Mouse (Mus musculus) heart, embryonic 14.5 days (tissue): ENCODE measurements around the gene Zfp366. TPM values are rescaled to one million over a fixed set of nuclear protein-coding genes. Genes with fewer than 3 reads are reported as not detected.

Source experiments
- ATAC-seq: fragments of 200-750 bp; cut with Nextera tagmentation; 2 replicates; pipeline ENCODE4 v1.8.0; 2017; ENCODE audit warnings: low read depth, moderate TSS enrichment; ENCODE audit not compliant: insufficient number of reproducible peaks, insufficient read depth, low FRiP score
- H3K27ac ChIP-seq, 2 experiments: fragments of 200-500 bp in 1 of 2; fragments of 300-500 bp in 1 of 2; sonication (generic) in 1 of 2; replicated peaks in 1 of 2; 2 replicates each; pipeline ENCODE4 v1.5.1; 2012 to 2014; ENCODE audit warnings: low read depth in 2 of 2, low read length in 2 of 2, control low read depth in 1 of 2, mild to moderate bottlenecking in 1 of 2, mixed read lengths in 1 of 2; ENCODE audit not compliant: control insufficient read depth in 1 of 2, insufficient read depth in 1 of 2
- H3K27me3 ChIP-seq: fragments of 300-500 bp; sonication (generic); 2 replicates; pipeline ENCODE4 v1.6.1; 2014; ENCODE audit warnings: mild to moderate bottlenecking, low read length, control low read depth; ENCODE audit not compliant: control insufficient read depth, insufficient read depth
- H3K36me3 ChIP-seq: fragments of 300-500 bp; sonication (generic); 2 replicates; pipeline ENCODE4 v1.6.1; 2014; ENCODE audit warnings: mild to moderate bottlenecking, control low read depth, low read length, mixed read lengths; ENCODE audit not compliant: control insufficient read depth, insufficient read depth
- H3K4me1 ChIP-seq, 2 experiments: fragments of 200-500 bp in 1 of 2; fragments of 300-500 bp in 1 of 2; sonication (generic) in 1 of 2; 2 replicates each; pipeline ENCODE4 v1.6.1; 2012 to 2014; ENCODE audit warnings: low read length in 2 of 2, control low read depth in 1 of 2, mixed read lengths in 1 of 2; ENCODE audit not compliant: control insufficient read depth in 2 of 2, insufficient read depth in 2 of 2
- H3K4me2 ChIP-seq: fragments of 300-500 bp; sonication (generic); 2 replicates; pipeline ENCODE4 v1.6.1; 2014; ENCODE audit warnings: mild to moderate bottlenecking, low read length
- H3K4me3 ChIP-seq, 2 experiments: fragments of 200-500 bp in 1 of 2; fragments of 300-500 bp in 1 of 2; sonication (generic) in 1 of 2; 2 replicates each; pipeline ENCODE4 v1.5.1; 2012 to 2014; ENCODE audit warnings: low read length in 2 of 2, mild to moderate bottlenecking in 2 of 2, control low read depth in 1 of 2, low read depth in 1 of 2, moderate library complexity in 1 of 2; ENCODE audit not compliant: control insufficient read depth in 1 of 2, insufficient read depth in 1 of 2
- H3K9ac ChIP-seq: fragments of 300-500 bp; sonication (generic); 2 replicates; pipeline ENCODE4 v1.6.1; 2014; ENCODE audit warnings: mild to moderate bottlenecking, low read length
- H3K9me3 ChIP-seq: fragments of 300-500 bp; sonication (generic); 2 replicates; pipeline ENCODE4 v1.6.1; 2016; ENCODE audit warnings: low read length, control low read depth; ENCODE audit not compliant: control insufficient read depth
- WGBS: fragments of 180-500 bp; shearing (Covaris S2); extraction: QIAGEN DNeasy Blood & Tissue Kit; methylation state at CpG from one replicate; pipeline ENCODE4 v1.1.7; 2014; 5-methylcytosine and 5-hydroxymethylcytosine counted together
- polyA plus RNA-seq: library from polyadenylated mRNA; unstranded; fragments of >200 nt; fragmentation: Nextera tagmentation; extraction: Ambion mirVana; gene quantifications from 2 replicates; pipeline ENCODE4 v1.2.1, GENCODE M21; 2014

Zfp366 gene
- polyA plus RNA-seq, 1 experiment from 2014 or later, result 0.95 TPM

DNA sequence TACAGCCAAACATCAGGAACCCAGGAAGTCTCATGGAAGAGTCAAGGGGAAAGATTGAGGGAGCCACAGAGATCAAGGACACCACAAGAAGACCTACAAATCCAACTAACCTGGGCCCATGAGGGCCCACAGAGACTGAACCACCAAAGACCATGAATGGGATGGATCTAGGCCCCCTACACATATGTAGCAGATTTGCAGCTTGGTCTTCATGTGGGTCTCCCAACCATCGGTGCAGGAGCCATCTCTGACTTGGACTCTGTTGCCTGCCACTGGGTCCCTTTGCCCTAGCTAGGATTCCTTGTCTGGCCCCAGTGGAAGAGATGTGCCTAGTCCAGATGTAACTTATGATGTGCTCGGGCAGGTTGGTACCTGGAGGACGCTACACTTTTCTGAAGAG, 87.4 kb downstream of the Zfp366 start:
- no peak overlapping the region for H3K4me2 ChIP-seq
- H3K27me3 ChIP-seq, result no peaks in the 10 kb centered on the region
- no peaks in the 10 kb centered on the region for H3K4me1 ChIP-seq
- H3K9me3 ChIP-seq, result 0 out of 2 replicates have a peak, but pooled peaks cover 3% of the 10 kb centered on the region
- no peak overlapping the region for H3K4me3 ChIP-seq
- no peak overlapping the region for H3K27ac ChIP-seq
- no peak for ATAC-seq
- no peaks in the 10 kb centered on the region for H3K36me3 ChIP-seq
- H3K9ac ChIP-seq, result no peak overlapping the region
- WGBS, result 92% methylated on average over 3 of the region's 3 CpGs

DNA sequence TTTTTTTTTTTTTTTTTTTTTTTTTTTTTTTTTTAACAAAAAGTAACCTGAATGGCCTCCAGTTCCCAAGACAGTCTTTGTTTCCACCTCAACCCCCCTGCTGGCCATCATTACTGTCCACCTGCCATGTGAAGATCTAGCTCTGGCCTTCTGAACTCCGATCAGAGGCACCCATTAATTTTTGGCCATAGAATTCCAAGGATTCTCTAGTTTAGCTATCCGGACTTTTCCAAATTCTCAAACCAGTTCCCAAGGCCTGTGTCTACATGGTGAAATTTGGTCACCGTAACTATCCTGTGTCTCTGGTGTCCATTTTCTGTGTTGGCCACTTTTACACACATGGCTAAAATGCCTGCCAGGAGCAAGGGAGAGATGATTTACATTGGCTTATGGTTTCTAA, 92.9 kb downstream of the Zfp366 start:
- WGBS, result 94% methylated on average over 3 of the region's 3 CpGs

GRCm38 (mm10) chr13:99278511-99278910, 93.9 kb downstream of the Zfp366 start:
- Histone ChIP-seq H3K9ac (no peak overlapping the region), H3K27ac (no peak overlapping the region), H3K27me3 (no peaks in the 10 kb centered on the region), H3K4me3 (no peak overlapping the region), H3K4me2 (no peak overlapping the region), H3K4me1 (peaks cover 7 to 15% of the 10 kb centered on the region in 2 experiments), H3K36me3 (no peaks in the 10 kb centered on the region), H3K9me3 (0 out of 2 replicates have a peak, but pooled peaks cover 2% of the 10 kb centered on the region)
- WGBS, result 80% methylated on average over 6 of the region's 6 CpGs
- no peak for ATAC-seq

More for the DNA sequence above, 92.9 kb downstream of the Zfp366 start:
- Histone ChIP-seq H3K27me3 (no peaks in the 10 kb centered on the region), H3K4me2 (no peak overlapping the region), H3K9me3 (0 out of 2 replicates have a peak, but pooled peaks cover 5% of the 10 kb centered on the region), H3K27ac (no peak overlapping the region), H3K36me3 (no peaks in the 10 kb centered on the region), H3K9ac (no peak overlapping the region), H3K4me3 (no peak overlapping the region), H3K4me1 (peaks cover 3 to 7% of the 10 kb centered on the region in 2 experiments; a peak in 3 of 4 replicates)
- ATAC-seq, result no peak

GRCm38 (mm10) chr13:99279351-99279750, 94.7 kb downstream of the Zfp366 start:
- WGBS, result 49% methylated on average over 10 of the region's 10 CpGs

DNA sequence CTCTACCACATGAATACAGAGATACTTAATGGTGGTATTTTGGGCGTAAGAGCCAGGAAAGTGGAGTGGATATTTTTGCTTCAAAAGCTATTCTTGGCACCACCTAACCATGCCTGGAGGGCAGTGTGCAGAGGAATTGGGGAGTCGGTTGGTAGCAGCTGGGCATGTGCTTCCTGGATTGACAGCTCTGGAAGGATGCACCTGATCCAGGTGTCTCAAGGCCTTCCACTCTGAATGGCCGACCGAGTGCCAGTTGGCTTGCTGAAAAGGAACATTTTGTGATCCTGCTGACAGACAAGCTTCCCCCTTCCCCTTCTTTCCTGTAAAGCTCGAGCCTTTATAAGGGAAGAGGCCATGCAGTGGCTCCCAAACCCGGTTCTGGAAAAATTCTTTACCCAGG, 98.3 kb downstream of the Zfp366 start:
- no peak overlapping the region for H3K4me3 ChIP-seq
- no peaks in the 10 kb centered on the region for H3K27me3 ChIP-seq
- no peak overlapping the region for H3K27ac ChIP-seq
- no peak overlapping the region for H3K4me2 ChIP-seq
- 50% methylated on average over 6 of the region's 6 CpGs for WGBS
- H3K9ac ChIP-seq, result no peak overlapping the region
- peaks cover 7 to 15% of the 10 kb centered on the region in 2 experiments for H3K4me1 ChIP-seq
- H3K9me3 ChIP-seq, result 0 out of 2 replicates have a peak, but pooled peaks cover 2% of the 10 kb centered on the region
- ATAC-seq, result no peak
- no peaks in the 10 kb centered on the region for H3K36me3 ChIP-seq

More at GRCm38 (mm10) chr13:99279351-99279750, 94.7 kb downstream of the Zfp366 start:
- no peak overlapping the region for H3K9ac ChIP-seq
- H3K4me2 ChIP-seq, result no peak overlapping the region
- ATAC-seq, result no peak
- H3K9me3 ChIP-seq, result 0 out of 2 replicates have a peak, but pooled peaks cover 2% of the 10 kb centered on the region
- no peak overlapping the region; a peak in 1 of 4 replicates for H3K27ac ChIP-seq
- H3K4me3 ChIP-seq, result no peak overlapping the region
- no peaks in the 10 kb centered on the region for H3K27me3 ChIP-seq
- peaks cover 7 to 15% of the 10 kb centered on the region in 2 experiments for H3K4me1 ChIP-seq
- H3K36me3 ChIP-seq, result no peaks in the 10 kb centered on the region

DNA sequence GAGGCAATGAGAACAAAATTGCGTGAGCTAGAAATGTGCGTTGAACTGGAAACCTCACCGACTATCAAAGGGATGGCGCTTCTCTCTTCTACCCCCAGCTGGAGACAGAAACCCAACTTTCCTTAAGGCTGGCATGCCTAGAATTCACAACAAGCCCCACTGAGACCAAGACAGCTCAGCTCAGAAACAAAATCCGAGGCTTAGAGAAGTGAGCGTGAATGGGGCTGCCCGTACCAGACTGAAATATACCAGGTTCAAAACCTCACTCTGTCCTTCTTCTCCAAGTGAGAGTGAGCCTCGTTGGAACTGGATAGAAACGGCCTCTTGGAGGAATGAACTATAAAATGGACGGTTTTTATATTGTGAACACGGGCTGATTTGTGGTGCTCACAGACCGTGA, 99.3 kb downstream of the Zfp366 start:
- Histone ChIP-seq H3K27ac (no peak overlapping the region), H3K27me3 (no peaks in the 10 kb centered on the region), H3K9me3 (0 out of 2 replicates have a peak, but pooled peaks cover 2% of the 10 kb centered on the region), H3K4me1 (peaks cover 7 to 15% of the 10 kb centered on the region in 2 experiments), H3K4me2 (no peak overlapping the region), H3K9ac (no peak overlapping the region), H3K36me3 (no peaks in the 10 kb centered on the region), H3K4me3 (no peak overlapping the region)
- ATAC-seq, result no peak
- 93% methylated on average over 12 of the region's 12 CpGs for WGBS

- no peak overlapping the region for H3K4me2 ChIP-seq
- no peak for ATAC-seq
- H3K9ac ChIP-seq, result no peak overlapping the region
- no peaks in the 10 kb centered on the region for H3K36me3 ChIP-seq
- no peak overlapping the region for H3K27ac ChIP-seq
- no peak overlapping the region for H3K4me3 ChIP-seq
- no peaks in the 10 kb centered on the region for H3K27me3 ChIP-seq
- 85% methylated on average over 21 of the region's 21 CpGs for WGBS
- 0 out of 2 replicates have a peak, but pooled peaks cover 2% of the 10 kb centered on the region for H3K9me3 ChIP-seq
- peaks cover 4 to 11% of the 10 kb centered on the region in 2 experiments for H3K4me1 ChIP-seq
Observed at GRCm38 (mm10) chr13:99284400-99285160, 100.0 kb downstream of the Zfp366 start.
